Mouse (Mus musculus): ENCODE data around the gene Lmna.

Gene Lmna

GRCm38 (mm10) chr3:88509692-88510420 lies at the start of gene Lmna:
Gene Lmna (minus strand): TSS chr3:88509956.
- peak; percentile 77 for DNase-seq (ENCODE audit: low spot score)

DNA sequence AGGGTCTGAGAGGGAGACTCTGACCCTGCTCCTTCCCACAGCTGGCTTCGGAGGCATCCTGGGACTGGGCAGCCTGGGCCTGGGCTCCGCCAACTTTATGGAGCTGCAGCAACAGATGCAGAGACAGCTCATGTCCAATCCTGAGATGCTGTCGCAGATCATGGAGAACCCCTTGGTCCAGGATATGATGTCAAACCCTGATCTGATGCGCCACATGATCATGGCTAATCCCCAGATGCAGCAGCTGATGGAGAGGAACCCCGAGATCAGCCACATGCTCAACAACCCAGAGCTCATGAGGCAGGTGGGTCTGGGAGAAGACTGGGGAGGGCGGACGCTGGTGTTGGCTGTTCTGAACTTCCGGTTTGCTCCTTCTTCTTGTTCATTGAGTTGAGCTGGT lies 46.9 kb upstream of the Lmna start:
- DNase-seq (ENCODE audit: low spot score), result no peak

DNA sequence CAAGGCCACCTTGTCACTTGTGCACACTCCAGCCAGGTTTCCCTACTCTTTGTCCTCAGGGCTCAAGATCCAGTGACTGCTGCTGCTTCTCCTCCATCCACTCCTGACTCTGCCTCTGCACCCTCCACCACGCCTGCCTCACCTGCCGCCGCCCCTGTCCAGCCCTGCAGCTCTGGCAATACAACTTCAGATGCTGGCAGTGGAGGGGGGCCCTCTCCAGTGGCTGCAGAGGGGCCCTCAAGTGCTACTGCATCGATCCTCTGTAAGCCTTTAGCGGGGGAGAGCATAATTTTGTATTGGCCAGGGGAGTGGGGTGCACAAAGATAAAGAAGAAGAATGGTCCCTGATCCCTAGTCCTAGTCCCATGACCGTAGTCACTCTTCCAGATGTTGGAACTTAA lies 46.0 kb upstream of the Lmna start:
- no peak for DNase-seq (ENCODE audit: low spot score)

DNA sequence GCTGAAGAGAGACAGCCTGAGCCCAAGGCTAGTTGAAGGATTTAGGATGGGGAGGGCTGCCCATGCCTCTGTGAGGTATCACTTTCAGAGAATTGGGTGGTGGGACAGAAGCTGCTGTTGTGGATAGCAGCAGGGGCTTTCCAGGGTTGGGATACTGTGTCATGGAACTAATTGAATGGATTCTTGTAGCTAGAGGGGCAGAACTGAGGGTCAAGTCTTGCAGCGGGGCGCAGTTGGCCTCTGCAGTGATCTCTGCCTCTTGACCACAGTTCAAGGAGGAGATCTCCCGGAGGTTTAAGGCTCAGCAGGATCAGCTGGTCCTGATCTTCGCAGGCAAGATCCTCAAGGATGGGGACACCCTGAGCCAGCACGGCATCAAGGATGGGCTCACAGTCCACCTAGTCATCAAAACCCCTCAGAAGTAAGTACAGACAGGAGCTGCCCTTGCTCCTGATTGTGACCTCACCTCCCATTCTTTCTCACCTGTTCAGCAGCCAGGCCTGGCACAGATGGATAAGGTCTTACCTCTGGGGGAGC lies 45.4 kb upstream of the Lmna start:
- DNase-seq (ENCODE audit: low spot score), result no peak

DNA sequence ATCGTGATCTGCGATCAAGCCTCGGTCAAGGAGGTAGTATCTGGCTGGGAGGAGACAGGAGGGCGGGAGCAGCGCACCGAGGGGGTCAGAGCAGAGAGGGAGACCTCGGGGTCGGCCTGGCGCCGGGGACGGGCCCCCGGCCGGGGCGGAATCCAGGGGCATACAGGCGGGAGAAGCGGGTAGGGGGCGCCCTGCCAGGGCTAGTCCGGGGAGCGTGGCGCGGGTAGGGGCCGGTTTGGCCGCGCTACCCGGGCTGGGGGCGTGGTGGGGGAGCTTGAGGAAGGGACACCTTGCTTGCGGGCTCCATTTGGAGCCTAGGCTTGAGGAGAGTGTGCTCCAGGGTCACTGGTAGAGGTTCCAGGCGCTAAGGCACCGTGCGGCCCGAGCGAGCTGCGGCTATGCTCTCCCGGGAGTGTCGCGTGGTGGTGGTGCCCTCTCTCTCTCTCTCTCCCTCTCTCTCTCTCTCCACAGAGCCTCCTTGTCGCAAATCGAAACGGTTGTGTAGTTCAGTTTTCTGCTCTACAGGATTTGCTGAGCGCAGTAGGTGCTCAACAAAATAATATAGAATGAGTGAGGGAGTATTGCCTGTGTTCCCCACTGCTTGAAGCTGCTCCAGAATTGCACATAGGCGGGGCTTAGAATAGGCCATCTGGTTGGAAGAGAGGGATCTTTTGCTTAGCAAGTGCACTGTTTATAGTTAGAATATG lies 44.3 kb upstream of the Lmna start:
- DNase-seq (ENCODE audit: low spot score), result no peak

DNA sequence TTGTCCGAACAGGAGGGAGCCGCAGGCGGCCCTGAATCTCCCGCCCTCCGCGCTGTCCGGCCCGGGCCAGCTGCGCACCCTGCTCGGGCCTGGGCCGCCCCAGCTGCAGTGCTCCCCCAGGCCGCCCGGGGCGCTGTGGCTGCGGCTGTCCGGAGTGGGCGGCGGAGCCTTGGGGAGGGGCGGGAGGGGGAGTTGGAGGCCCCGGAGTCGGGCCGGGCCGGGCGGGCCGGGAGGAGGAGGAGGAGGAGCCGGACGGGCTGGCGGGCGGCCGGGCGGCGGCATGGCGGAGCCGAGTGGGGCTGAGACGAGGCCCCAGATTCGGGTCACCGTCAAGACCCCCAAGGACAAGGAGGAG lies 43.7 kb upstream of the Lmna start, which contains the start of gene Ubqln4:
TSS of gene Ubqln4 (plus strand) at position 234 of the 355 bp plus-strand sequence.
- DNase-seq (ENCODE audit: low spot score), result peak; percentile 65

DNA sequence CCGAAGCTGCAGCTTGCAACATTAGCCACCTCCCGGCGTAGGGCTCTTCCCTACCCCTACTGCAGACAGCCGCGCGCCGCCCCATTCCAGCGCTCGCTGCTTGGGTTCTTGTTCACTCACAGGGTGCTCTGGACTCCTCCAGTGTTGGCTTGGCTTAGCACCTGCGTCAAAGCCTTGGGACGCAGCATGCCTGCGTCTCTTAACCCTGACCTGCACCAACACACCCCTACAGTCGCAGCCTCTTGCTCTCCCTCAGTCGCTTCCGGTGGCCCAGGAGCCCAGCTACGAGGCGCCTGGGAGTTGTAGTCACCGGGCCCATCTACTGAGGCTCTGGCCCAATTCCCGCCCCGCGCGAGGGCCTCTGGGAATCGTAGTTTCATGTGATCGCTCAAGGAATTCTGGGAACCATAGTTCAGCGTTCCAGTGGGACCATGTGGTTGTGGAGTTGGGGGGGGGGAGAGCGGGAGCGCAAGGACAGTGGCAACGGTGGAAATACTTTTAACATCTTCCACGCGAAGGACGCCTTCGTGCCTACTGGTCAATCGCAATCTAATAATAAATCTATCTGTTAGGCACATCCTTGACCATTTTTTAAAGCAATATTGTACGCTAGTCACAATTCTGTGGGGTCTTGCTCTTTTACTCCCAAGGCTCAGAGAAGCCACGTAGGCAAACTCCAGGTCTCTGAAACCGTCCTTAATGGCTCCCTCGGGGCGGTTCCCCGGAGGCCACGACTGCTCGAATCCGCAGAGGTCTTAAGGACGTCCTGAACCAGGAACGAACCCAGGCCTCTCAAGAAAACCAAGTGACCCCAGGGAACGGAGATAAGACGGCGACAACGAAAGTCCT lies 43.1 kb upstream of the Lmna start, which contains the start of gene Lamtor2:
TSS of gene Lamtor2 (minus strand) at position 399 of the 849 bp plus-strand sequence.
- DNase-seq (ENCODE audit: low spot score), result peak; percentile 95

DNA sequence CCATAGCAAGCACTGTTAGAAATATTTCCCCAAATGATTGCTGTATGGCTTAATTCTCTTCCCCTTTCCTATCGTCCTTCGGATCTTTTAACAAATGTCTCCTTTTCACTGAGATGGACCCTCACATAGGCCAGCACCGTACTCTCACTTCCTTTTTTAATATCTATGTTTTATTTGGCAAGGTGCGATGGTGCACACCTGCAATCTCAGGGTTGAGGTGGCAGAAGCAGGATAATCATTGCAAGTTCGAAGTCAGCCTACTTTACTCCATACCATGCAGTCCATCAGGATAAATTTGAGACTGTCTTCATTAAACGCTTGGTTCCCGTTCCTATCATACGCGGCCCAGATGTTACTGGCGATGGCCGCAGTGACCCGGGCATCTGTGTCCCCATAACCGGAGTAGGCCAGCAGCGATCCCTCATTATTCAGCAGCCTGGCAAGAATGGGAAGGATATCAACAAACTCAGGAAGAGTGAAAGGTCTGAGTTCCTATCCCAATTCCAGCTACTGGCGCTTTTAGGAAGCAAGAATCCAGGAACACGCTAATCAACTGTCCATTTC lies 42.4 kb upstream of the Lmna start:
- no peak for DNase-seq (ENCODE audit: low spot score)

DNA sequence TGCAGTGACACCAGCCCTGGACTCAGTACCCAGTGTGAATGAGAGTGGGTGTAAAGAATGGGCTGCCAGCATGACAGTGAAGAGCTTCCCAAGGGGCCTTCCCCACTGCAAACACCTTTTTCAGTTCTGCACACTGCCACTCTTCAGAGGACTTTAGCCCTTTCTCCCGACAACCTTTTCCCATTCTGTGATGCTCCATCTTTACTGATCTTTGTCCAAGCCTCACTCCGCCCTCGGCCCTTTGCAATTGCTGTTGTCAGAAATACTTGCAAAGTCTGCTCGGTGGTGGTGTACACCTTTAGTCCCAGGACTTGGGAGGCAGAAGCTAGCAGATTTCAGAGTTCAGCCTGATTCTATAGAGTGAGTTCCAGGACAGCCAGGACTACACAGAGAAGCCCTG lies 41.8 kb upstream of the Lmna start:
- DNase-seq (ENCODE audit: low spot score), result no peak

DNA sequence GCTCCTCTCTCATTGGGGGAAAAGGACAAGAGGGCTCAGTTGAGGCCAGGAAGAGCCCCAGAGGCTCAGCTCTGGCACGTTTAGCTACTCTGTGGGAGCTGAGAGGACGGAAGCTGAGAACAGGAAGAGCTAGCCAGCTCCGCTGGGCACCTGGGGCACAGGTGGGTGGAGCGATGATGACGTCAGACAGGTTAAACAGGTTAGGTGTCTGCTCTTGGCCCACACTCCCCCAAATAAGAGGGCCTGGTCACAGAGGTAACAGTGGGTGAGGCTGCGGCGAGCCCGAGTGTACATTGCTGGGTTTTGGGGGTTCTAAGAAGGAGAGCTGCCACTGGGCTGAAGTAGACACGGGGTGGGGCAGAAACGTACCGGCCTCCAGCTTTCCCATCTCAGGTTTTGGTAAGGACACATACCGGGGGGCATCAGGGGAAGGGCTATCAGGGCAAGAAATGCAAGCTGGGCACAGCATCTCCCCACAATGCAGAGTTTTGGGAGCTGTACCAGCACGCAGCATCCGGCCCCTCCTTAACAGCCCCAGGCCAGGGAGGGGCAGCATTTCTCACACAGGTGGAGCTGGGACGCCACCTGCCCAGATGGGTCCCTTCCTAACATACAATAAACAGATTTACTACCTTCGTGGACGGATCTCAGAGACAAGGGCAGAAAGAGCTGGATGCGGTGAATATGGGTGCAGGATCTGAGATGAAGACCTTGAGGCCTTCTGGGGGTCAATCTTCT lies 38.6 kb upstream of the Lmna start, which contains the start of gene Rab25:
TSS of gene Rab25 (minus strand) at position 121 of the 738 bp plus-strand sequence.
- no peak for DNase-seq (ENCODE audit: low spot score)

DNA sequence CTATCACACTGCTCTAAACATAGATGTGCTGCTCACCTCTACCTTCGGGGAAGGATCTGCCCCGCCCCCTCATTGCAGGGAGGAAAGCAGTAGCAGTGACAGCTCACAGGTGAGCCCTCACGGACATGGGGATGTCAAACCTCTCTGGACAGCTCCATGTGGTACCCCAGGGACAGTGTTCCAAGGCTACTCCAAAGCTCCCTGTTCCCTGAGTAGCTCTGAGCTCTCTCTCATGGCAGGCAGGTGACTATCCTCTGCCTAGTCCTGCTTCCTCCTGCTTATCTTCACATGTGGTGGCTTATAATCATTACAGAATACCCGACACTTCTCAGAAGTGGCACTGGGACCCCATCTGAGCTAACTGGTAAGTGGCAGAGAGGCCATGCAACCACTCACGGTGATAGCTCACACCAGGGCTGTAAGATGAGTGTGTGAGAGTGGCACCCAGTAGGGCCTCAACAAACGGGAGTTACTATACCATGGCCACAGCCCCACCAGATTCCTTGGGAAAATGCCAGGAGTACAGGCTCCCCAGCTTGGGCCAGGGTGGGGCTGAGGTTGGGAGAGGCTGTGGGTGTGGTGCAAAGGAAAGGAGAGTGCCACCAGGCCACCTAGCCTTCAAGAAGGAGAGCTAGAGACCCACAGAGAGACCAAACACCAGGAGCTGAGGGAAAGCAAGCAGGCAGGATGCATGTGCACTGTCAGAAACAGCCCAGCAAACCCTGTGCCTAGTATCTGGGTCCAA lies 37.1 kb upstream of the Lmna start:
- DNase-seq (ENCODE audit: low spot score), result no peak

- DNase-seq (ENCODE audit: low spot score), result no peak
Measured at GRCm38 (mm10) chr3:88544955-88545591, 35.3 kb upstream of the Lmna start.

- no peak for DNase-seq (ENCODE audit: low spot score)
Measured at GRCm38 (mm10) chr3:88544514-88544913, 34.8 kb upstream of the Lmna start.

GRCm38 (mm10) chr3:88543651-88544410 lies 34.1 kb upstream of the Lmna start:
- DNase-seq (ENCODE audit: low spot score), result no peak

DNA sequence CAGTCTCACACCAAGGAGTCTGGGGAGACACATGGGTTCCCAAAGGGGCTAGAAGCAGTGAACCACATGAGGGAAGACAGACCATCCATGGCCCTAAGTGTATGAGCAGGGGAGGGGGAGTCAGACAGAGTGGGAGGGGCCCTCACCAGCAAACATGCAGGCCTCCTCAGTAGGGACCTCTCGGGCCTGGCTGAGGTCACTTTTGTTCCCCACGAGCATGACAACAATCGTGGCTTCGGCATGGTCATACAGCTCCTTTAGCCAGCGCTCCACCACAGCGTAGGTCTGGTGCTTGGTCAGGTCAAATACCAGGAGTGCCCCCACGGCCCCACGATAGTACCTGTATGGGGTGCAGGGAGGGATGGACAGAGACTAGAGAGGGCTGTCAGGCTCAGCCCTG lies 33.4 kb upstream of the Lmna start:
- no peak for DNase-seq (ENCODE audit: low spot score)

GRCm38 (mm10) chr3:88542486-88542885 lies 32.7 kb upstream of the Lmna start:
- no peak for DNase-seq (ENCODE audit: low spot score)

GRCm38 (mm10) chr3:88541622-88542401 lies 32.1 kb upstream of the Lmna start:
- DNase-seq (ENCODE audit: low spot score), result no peak

DNA sequence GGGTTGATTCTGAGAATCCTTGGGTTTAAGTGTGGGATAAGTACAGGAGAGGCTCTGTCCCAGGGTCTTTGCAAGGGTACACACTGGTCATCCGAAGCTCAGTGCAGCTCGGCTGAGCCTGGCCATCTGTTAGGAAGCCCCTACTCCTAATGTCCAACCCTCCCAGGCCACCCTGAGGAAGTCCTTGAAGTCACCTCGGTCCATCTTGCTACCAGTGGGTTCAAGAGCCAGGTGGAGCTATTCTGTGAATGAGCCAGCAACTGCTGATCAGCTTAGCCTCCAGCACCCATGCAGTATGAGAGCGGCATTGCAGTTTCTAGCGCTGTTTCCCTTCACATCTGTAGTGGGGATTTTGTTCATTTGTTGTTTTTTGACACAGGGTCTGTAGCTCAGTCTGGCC lies 30.3 kb upstream of the Lmna start:
- no peak for DNase-seq (ENCODE audit: low spot score)

Data from layer of hippocampus, adult 9-10 months (tissue).